Mouse (Mus musculus) kidney, postnatal 0 days (tissue): Measurements from ENCODE around the gene Cnnm4. TPM values are rescaled to one million over a fixed set of nuclear protein-coding genes. Genes with fewer than 3 reads are reported as not detected.

Experiments used
- ATAC-seq: fragments of 200-750 bp; cut with Nextera tagmentation; replicated peaks from 2 replicates; pipeline ENCODE4 v1.8.0; 2017; ENCODE audit warnings: low read depth, moderate number of reproducible peaks, moderate TSS enrichment, moderate library complexity; ENCODE audit not compliant: low FRiP score
- DNase-seq: peaks from one replicate; pipeline ENCODE4 v3.0.0-alpha.2; 2016; ENCODE audit warnings: low spot score
- H3K27ac ChIP-seq: fragments of 300-500 bp; sonication (generic); 2 replicates; pipeline ENCODE4 v1.5.1; 2014; ENCODE audit warnings: mild to moderate bottlenecking
- H3K27me3 ChIP-seq: fragments of 300-500 bp; sonication (generic); 2 replicates; pipeline ENCODE4 v1.6.1; 2014; ENCODE audit warnings: low read length, mixed read lengths; ENCODE audit not compliant: insufficient read depth
- H3K36me3 ChIP-seq: fragments of 300-500 bp; sonication (generic); 2 replicates; pipeline ENCODE4 v1.6.1; 2014; ENCODE audit warnings: low read length, mixed read lengths; ENCODE audit not compliant: insufficient read depth
- H3K4me1 ChIP-seq: fragments of 300-500 bp; sonication (generic); replicated peaks from 2 replicates; pipeline ENCODE4 v1.6.1; 2014; ENCODE audit warnings: antibody characterized with exemption, low read length, mixed read lengths; ENCODE audit not compliant: insufficient read depth
- H3K4me2 ChIP-seq: fragments of 300-500 bp; sonication (generic); 2 replicates; pipeline ENCODE4 v1.6.1; 2014; ENCODE audit warnings: mild to moderate bottlenecking, low read length, moderate library complexity, mixed read lengths
- H3K4me3 ChIP-seq: fragments of 300-500 bp; sonication (generic); replicated peaks from 2 replicates; pipeline ENCODE4 v1.5.1; 2014; ENCODE audit warnings: low read depth, low read length
- H3K9ac ChIP-seq: fragments of 300-500 bp; sonication (generic); 2 replicates; pipeline ENCODE4 v1.6.1; 2014; ENCODE audit warnings: low read depth, low read length
- H3K9me3 ChIP-seq: fragments of 300-500 bp; sonication (generic); replicated peaks from 2 replicates; pipeline ENCODE4 v1.6.1; 2016; ENCODE audit warnings: low read length, inconsistent platforms, mixed read lengths
- CTCF ChIP-seq: IDR thresholded peaks from 2 replicates; pipeline ENCODE4 v1.5.1; 2016; ENCODE audit warnings: antibody characterized with exemption, low read depth, mild to moderate bottlenecking, moderate library complexity
- WGBS: fragments of 180-500 bp; shearing (Covaris S2); extraction: QIAGEN DNeasy Blood & Tissue Kit; methylation state at CpG from one replicate; pipeline ENCODE4 v1.1.7; 2014; 5-methylcytosine and 5-hydroxymethylcytosine counted together
- microRNA-seq: library from miRNA; unstranded; fragments of <30 nt; microRNA quantifications from one replicate; pipeline ENCODE4, GENCODE M21; 2016
- polyA plus RNA-seq: library from polyadenylated mRNA; unstranded; fragments of >200 nt; fragmentation: Nextera tagmentation; extraction: Ambion mirVana; gene quantifications from 2 replicates; pipeline ENCODE4 v1.2.1, GENCODE M21; 2015

Gene Cnnm4
- polyA plus RNA-seq, 1 experiment from 2014 or later: 9.4 TPM

DNA sequence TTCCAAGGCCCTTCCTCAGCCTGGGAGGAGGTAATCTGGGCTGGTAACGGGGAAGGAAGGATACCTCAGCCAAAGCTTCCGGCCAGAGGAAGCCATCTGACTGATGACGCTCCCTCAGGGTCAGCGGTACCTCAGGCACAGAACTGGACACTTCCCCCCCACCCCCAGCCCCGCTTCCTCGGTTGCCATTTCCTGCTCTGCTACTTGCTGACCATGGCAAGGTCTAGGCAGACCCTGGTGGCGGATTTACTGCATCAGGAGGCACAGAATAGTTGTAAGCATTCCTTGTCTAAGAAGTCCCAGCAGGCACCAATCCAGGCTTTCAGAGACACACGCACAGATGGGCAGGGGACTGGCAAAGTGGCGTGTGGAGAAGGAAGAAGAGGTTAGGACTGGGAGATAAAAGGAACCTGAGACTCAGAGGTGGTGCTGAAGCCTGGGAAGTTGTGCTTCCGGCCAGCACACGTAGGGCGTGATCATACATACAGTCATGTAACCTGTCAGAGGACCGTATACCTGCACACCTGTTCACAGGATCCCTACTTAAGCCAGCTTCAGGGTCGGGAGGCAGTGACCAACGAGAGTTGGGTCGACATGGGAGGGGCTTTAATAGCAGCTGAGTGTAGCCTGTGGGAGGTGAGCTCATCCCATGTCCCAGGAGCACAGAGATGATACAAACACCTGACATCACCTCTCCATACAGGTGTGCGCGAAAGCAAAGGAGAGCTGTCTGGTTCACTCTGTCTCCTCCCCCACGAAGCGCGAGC, 83.4 kb downstream of the Cnnm4 start:
- H3K4me2 ChIP-seq: peak overlapping the region; percentile 67
- 0 out of 2 replicates have a peak overlapping the region, but pooled peaks have one; percentile 96 for H3K9ac ChIP-seq
- peak overlapping the region; percentile 99 for H3K27ac ChIP-seq
- 0 out of 2 replicates have a peak overlapping the region, but pooled peaks have one; percentile 82 for H3K4me3 ChIP-seq
- H3K27me3 ChIP-seq: no peaks in the 10 kb centered on the region
- peaks cover 41% of the 10 kb centered on the region for H3K36me3 ChIP-seq
- 39% methylated on average over 21 of the region's 21 CpGs for WGBS
- peak; percentile 15; the same call in 1 of the 2 replicates for TF ChIP-seq CTCF
- ATAC-seq: no peak
- peaks cover 28% of the 10 kb centered on the region for H3K4me1 ChIP-seq
- DNase-seq: no peak
- H3K9me3 ChIP-seq: no peaks in the 10 kb centered on the region

DNA sequence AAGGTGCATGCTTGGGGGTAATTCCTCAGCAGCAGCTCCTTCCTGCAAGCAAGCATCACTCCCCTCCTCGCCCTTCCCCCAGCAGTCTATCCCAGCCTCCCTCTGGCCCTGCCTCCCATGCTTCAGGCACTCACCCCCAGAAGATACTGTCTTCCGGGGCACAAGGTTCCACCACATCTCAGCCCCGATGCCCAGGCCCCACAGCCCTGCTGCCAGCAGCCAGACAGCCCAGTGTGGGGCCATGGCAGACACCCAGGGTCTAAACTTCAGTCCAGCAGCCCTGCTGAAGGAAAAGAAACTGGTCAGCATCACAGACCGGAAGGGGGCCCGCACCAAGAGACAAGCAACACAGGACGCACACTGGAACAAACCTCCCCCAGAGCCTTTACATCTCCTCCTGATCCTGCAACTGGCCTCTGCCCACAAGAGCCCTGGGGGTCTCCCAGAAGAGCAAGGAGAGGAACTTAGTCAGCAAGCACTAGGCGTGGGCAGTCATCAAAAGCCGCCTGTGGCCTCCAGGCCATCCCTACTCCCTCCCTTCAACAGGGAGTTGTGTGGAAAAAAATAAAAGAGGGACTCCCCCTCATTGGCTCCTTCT, 84.5 kb downstream of the Cnnm4 start:
- DNase-seq (peak; percentile 76), ATAC-seq (no peak)
- peak overlapping the region; percentile 99 for H3K27ac ChIP-seq
- H3K9ac ChIP-seq: peak overlapping the region; percentile 96
- TF ChIP-seq CTCF: no peak
- no peaks in the 10 kb centered on the region for H3K9me3 ChIP-seq
- H3K36me3 ChIP-seq: peaks cover 31% of the 10 kb centered on the region
- peak overlapping the region; percentile 67 for H3K4me2 ChIP-seq
- WGBS: 3% methylated on average over 8 of the region's 8 CpGs
- peak overlapping the region; percentile 82 for H3K4me3 ChIP-seq
- H3K4me1 ChIP-seq: peaks cover 28% of the 10 kb centered on the region
- H3K27me3 ChIP-seq: no peaks in the 10 kb centered on the region

DNA sequence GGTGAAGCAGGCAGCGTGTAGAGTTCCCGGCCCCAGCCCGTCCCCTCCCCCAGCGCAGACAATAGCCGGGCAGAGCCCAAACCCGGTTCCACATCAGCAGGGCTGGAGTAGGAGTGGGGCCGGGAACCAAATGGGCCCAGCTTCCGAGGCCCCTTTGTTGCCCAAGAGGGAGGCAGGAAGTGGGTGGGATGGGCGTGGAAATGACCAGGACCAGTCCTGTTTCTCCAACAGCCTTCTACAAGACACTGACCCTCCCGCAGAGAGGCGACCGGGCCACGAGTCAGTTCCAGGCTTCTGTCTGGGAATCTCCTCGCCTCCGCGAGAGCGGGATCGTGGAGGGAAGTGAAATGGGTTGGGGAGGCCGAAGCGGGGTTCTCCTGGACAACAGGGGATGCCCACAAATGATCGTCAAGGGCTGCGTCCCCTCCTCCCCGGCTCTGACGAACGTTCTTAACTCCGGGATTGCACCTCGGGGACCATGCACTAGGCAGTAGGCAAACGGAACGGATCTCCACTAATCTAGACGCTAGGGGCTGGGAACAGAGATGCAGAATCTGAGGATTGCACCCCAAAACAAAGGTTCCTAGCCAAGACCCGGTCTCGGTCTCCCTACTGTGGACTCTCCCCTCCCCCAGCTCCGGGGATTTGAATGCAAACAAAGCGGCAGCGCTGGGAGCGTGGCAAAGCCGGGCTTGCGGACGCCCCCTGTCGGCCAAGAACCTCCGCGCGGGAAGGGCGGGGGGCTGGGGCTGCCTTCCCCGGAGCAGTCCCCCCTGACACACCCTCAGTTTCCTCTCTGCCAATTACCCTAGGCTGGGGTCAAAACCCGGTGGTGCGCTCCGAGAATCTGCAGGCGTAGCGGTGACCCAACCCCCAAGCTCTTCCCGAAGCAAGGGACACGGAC, 85.4 kb downstream of the Cnnm4 start:
- ATAC-seq (peak; percentile 60), DNase-seq (peak; percentile 96)
- H3K36me3 ChIP-seq: peaks cover 22% of the 10 kb centered on the region
- no peaks in the 10 kb centered on the region for H3K9me3 ChIP-seq
- peak overlapping the region; percentile 67 for H3K4me2 ChIP-seq
- peak; percentile 92 for TF ChIP-seq CTCF
- under 1% methylated on average over 52 of the region's 52 CpGs for WGBS
- H3K27me3 ChIP-seq: no peaks in the 10 kb centered on the region
- peak overlapping the region; percentile 99 for H3K27ac ChIP-seq
- peak overlapping the region; percentile 82 for H3K4me3 ChIP-seq
- peaks cover 36% of the 10 kb centered on the region for H3K4me1 ChIP-seq
- peak overlapping the region; percentile 96 for H3K9ac ChIP-seq

GRCm38 (mm10) chr1:36557457-36558011, 86.1 kb downstream of the Cnnm4 start:
- TF ChIP-seq CTCF: no peak
- DNase-seq: peak; percentile 96
- peak overlapping the region; percentile 99 for H3K27ac ChIP-seq
- peaks cover 15% of the 10 kb centered on the region for H3K36me3 ChIP-seq
- H3K4me1 ChIP-seq: peaks cover 42% of the 10 kb centered on the region
- peak overlapping the region; percentile 96 for H3K9ac ChIP-seq
- under 1% methylated on average over 48 of the region's 48 CpGs for WGBS
- H3K27me3 ChIP-seq: no peaks in the 10 kb centered on the region
- H3K9me3 ChIP-seq: no peaks in the 10 kb centered on the region
- peak; percentile 68 for ATAC-seq
- H3K4me3 ChIP-seq: peak overlapping the region; percentile 82
- H3K4me2 ChIP-seq: peak overlapping the region; percentile 67

Small RNAs within 50 kb of the gene (microRNA-seq; reads per million reads assigned to microRNA genes)
- not detected for gene Gm47280

Other genes with a start within 250 kb of the Cnnm4 start
- 41.2 and 42.7 TPM in 2 replicates for gene Uggt1, start 226.9 kb upstream of the Cnnm4 start, polyA plus RNA-seq
- gene Neurl3, start 196.9 kb upstream of the Cnnm4 start, polyA plus RNA-seq: 13.3 and 14.1 TPM in 2 replicates
- gene Arid5a, start 163.9 kb upstream of the Cnnm4 start, polyA plus RNA-seq: 6.7 and 7.4 TPM in 2 replicates
- 30.0 and 32.3 TPM in 2 replicates for gene Kansl3, start 102.4 kb upstream of the Cnnm4 start, polyA plus RNA-seq
- gene Fer1l5, start 99.3 kb upstream of the Cnnm4 start, polyA plus RNA-seq: 0.28 and 0.47 TPM in 2 replicates
- 35.9 and 38.3 TPM in 2 replicates for gene Lman2l, start 26.3 kb upstream of the Cnnm4 start, polyA plus RNA-seq
- gene Cnnm3, start 40.2 kb downstream of the Cnnm4 start, polyA plus RNA-seq: 3.4 and 3.8 TPM in 2 replicates
- 8.7 and 10.9 TPM in 2 replicates for gene Ankrd23, start 65.3 kb downstream of the Cnnm4 start, polyA plus RNA-seq
- not detected in 2 replicates for gene Gm42417, start 67.8 kb downstream of the Cnnm4 start, polyA plus RNA-seq
- 22.0 and 24.6 TPM in 2 replicates for gene Ankrd39, start 75.8 kb downstream of the Cnnm4 start, polyA plus RNA-seq
- gene Sema4c, start 86.7 kb downstream of the Cnnm4 start, polyA plus RNA-seq: 13.5 and 14.7 TPM in 2 replicates
- 1.0 and 1.6 TPM in 2 replicates for gene Fam178b, start 211.6 kb downstream of the Cnnm4 start, polyA plus RNA-seq
- gene Cox5b, start 219.8 kb downstream of the Cnnm4 start, polyA plus RNA-seq: 1,072 and 1,147 TPM in 2 replicates
- 0.11 TPM in 1 of 2 replicates, not detected in the other for gene 4933424G06Rik, start 238.5 kb downstream of the Cnnm4 start, polyA plus RNA-seq
- gene Actr1b, start 242.8 kb downstream of the Cnnm4 start, polyA plus RNA-seq: 77.8 and 92.8 TPM in 2 replicates